Comparison of ENCODE assay signal across 29 mouse cellular contexts in genomic region chr10:19355076-19355475, GRCm38 (mm10). TPM values are rescaled to one million over a fixed set of nuclear protein-coding genes. Genes with fewer than 3 reads are reported as not detected.
DNase-seq lines count a peak whose midpoint lies in the region; ATAC-seq lines count a peak whose summit lies in the region.
"Had no signal": no experiment of that assay in that cellular context is flagged by ENCODE, and none has a peak within 500 bp of the region (broad histone marks: within the 10 kb centered on the region; RNA-seq: fewer than 3 reads in every experiment).

No protein-coding gene starts in this region.

- no peak overlapping the region for H3K27ac ChIP-seq in midbrain, embryonic 12.5 days (replicated peaks)
- no peak overlapping the region for H3K27ac ChIP-seq in midbrain, embryonic 16.5 days (ENCODE audit: low read length)
- H3K27ac ChIP-seq in hindbrain, embryonic 14.5 days, result no peak overlapping the region
- H3K27ac ChIP-seq: hindbrain, embryonic 15.5 days; neural tube, embryonic 12.5 days had no signal

- H3K4me2 ChIP-seq in midbrain, embryonic 12.5 days (replicated peaks), result peak overlapping the region; percentile 32
- H3K4me2 ChIP-seq in midbrain, embryonic 16.5 days (ENCODE audit: low read length), result no peak overlapping the region
- H3K4me2 ChIP-seq in hindbrain, embryonic 14.5 days (replicated peaks), result 0 out of 2 replicates have a peak overlapping the region, but pooled peaks have one; percentile 15
- H3K4me2 ChIP-seq: heart, embryonic 11.5 days; neural tube, embryonic 12.5 days had no signal

- no peaks in the 10 kb centered on the region for H3K36me3 ChIP-seq in midbrain, embryonic 12.5 days
- no peaks in the 10 kb centered on the region for H3K36me3 ChIP-seq in midbrain, embryonic 16.5 days (ENCODE audit: control insufficient read depth, insufficient read depth, low read length)
- no peaks in the 10 kb centered on the region for H3K36me3 ChIP-seq in hindbrain, embryonic 14.5 days (replicated peaks; ENCODE audit: control insufficient read depth, insufficient read depth)
- H3K36me3 ChIP-seq: hindbrain, embryonic 15.5 days; neural tube, embryonic 12.5 days had no signal

- H3K9ac ChIP-seq in midbrain, embryonic 12.5 days (replicated peaks), result no peak overlapping the region
- H3K9ac ChIP-seq in midbrain, embryonic 16.5 days (ENCODE audit: low read depth, low read length), result no peak overlapping the region
- H3K9ac ChIP-seq in hindbrain, embryonic 14.5 days, result no peak overlapping the region
- H3K9ac ChIP-seq: hindbrain, embryonic 15.5 days; liver, postnatal 0 days; neural tube, embryonic 12.5 days had no signal

- ATAC-seq in midbrain, embryonic 12.5 days (ENCODE audit: low FRiP score, low read depth), result no peak
- no peak for ATAC-seq in midbrain, embryonic 16.5 days
- ATAC-seq in hindbrain, embryonic 14.5 days (ENCODE audit: low FRiP score), result no peak
- ATAC-seq in erythroid progenitor cell, adult 5-6 weeks (replicated peaks; ENCODE audit: low FRiP score, poor library complexity, severe bottlenecking), result no peak
- ATAC-seq: intestine, embryonic 16.5 days; liver, postnatal 0 days; lung, postnatal 0 days had no signal

- 1% methylated on average over 8 of the region's 8 CpGs for WGBS in midbrain, embryonic 12.5 days
- WGBS in midbrain, embryonic 16.5 days, result 2% methylated on average over 8 of the region's 8 CpGs
- 4% methylated on average over 8 of the region's 8 CpGs for WGBS in hindbrain, embryonic 14.5 days

- intact Hi-C loops in heart, postnatal 14 days (cut with DNase I), result no loop called here

- peak overlapping the region; percentile 23 for H3K4me3 ChIP-seq in midbrain, embryonic 12.5 days
- no peak overlapping the region for H3K4me3 ChIP-seq in midbrain, embryonic 16.5 days (ENCODE audit: low read depth, low read length)
- no peak overlapping the region; the same call in 1 of the 2 replicates for H3K4me3 ChIP-seq in hindbrain, embryonic 14.5 days (replicated peaks; ENCODE audit: low read length)
- H3K4me3 ChIP-seq: neural tube, embryonic 12.5 days had no signal

- peaks cover 87% of the 10 kb centered on the region for H3K27me3 ChIP-seq in midbrain, embryonic 12.5 days
- H3K27me3 ChIP-seq in midbrain, embryonic 16.5 days (ENCODE audit: control insufficient read depth, insufficient read depth, low read depth, low read length), result peaks cover 73% of the 10 kb centered on the region
- peaks cover 97% of the 10 kb centered on the region for H3K27me3 ChIP-seq in hindbrain, embryonic 14.5 days (ENCODE audit: control insufficient read depth, insufficient read depth, low read length)

- peak; percentile 70 for DNase-seq in heart, adult 11 months
- DNase-seq in heart, postnatal 14 days, result no peak
- DNase-seq in hindbrain, embryonic 14.5 days (ENCODE audit: low spot score), result no peak
- no peak for DNase-seq in layer of hippocampus, adult 9-10 months (ENCODE audit: low spot score)
- DNase-seq: adrenal gland, adult 2 months; cerebellum, adult 11-12 months; cerebellum, postnatal 10 days; gastrocnemius, postnatal 10 days; kidney, adult 9 months; kidney, postnatal 14 days; liver, postnatal 0 days had no signal

- no peaks in the 10 kb centered on the region for H3K9me3 ChIP-seq in midbrain, embryonic 12.5 days
- H3K9me3 ChIP-seq in midbrain, embryonic 16.5 days (replicated peaks; ENCODE audit: control insufficient read depth, low read length, poor library complexity, severe bottlenecking), result no peaks in the 10 kb centered on the region
- H3K9me3 ChIP-seq in hindbrain, embryonic 14.5 days (ENCODE audit: control insufficient read depth, low read length), result no peaks in the 10 kb centered on the region
- H3K9me3 ChIP-seq: hindbrain, embryonic 15.5 days; neural tube, embryonic 12.5 days had no signal

- H3K4me1 ChIP-seq in midbrain, embryonic 12.5 days, result peaks cover 19% of the 10 kb centered on the region
- peaks cover 9% of the 10 kb centered on the region; the same call in 1 of the 2 replicates for H3K4me1 ChIP-seq in midbrain, embryonic 16.5 days (ENCODE audit: control insufficient read depth, insufficient read depth, low read length)
- H3K4me1 ChIP-seq in hindbrain, embryonic 14.5 days (replicated peaks; ENCODE audit: control insufficient read depth, insufficient read depth, low read length), result no peaks in the 10 kb centered on the region; the same call in 1 of the 2 replicates

RNA-seq across cellular contexts. Expression of gene Olig3, which starts 1.3 kb away (rescaled TPM):
- total RNA-seq in heart, postnatal 14 days (2021), result under 1 TPM in 1 of 2 experiments, not detected in 1; 0.10 TPM
- polyA plus RNA-seq in midbrain, embryonic 12.5 days (2016; fragmentation: Nextera tagmentation; extraction: Ambion mirVana), result 11.1 and 65.4 TPM in 2 replicates
- 1.3 and 3.5 TPM in 2 replicates for polyA plus RNA-seq in midbrain, embryonic 16.5 days (2015; fragmentation: Nextera tagmentation; extraction: Ambion mirVana)
- polyA plus RNA-seq in hindbrain, embryonic 14.5 days (2014; fragmentation: Nextera tagmentation; extraction: Ambion mirVana), result 9.2 and 11.1 TPM in 2 replicates
- total RNA-seq in erythroid progenitor cell, adult 5-6 weeks (2015; ENCODE audit: low replicate concordance), result not detected in 2 replicates
- not detected in 2 replicates for total RNA-seq in erythroid progenitor cell, adult 5-6 weeks (2017; ENCODE audit: low replicate concordance)
- total RNA-seq: adrenal gland, adult 2 months; adrenal gland, postnatal 4 days; gastrocnemius, postnatal 10 days; granulocyte monocyte progenitor cell, adult 5-6 weeks; layer of hippocampus, adult 18-20 months; layer of hippocampus, postnatal 25 days; liver, adult 2 months; MEL had no signal
- polyA plus RNA-seq: adrenal gland, adult 2 months; C2C12; cortical plate, adult 2 months; heart, postnatal 0 days; intestine, embryonic 16.5 days; limb, embryonic 11.5 days; liver, adult 2 months; liver, postnatal 0 days; lung, postnatal 0 days had no signal
